Mouse (Mus musculus): ENCODE data around the gene Ice1. TPM values are rescaled to one million over a fixed set of nuclear protein-coding genes. Genes with fewer than 3 reads are reported as not detected.
A peak's percentile ranks its signal among the peaks of the same experiment; 100 is the strongest.

Gene Ice1
- polyA plus RNA-seq, 1 experiment from 2014 or later: 31.3 TPM

DNA sequence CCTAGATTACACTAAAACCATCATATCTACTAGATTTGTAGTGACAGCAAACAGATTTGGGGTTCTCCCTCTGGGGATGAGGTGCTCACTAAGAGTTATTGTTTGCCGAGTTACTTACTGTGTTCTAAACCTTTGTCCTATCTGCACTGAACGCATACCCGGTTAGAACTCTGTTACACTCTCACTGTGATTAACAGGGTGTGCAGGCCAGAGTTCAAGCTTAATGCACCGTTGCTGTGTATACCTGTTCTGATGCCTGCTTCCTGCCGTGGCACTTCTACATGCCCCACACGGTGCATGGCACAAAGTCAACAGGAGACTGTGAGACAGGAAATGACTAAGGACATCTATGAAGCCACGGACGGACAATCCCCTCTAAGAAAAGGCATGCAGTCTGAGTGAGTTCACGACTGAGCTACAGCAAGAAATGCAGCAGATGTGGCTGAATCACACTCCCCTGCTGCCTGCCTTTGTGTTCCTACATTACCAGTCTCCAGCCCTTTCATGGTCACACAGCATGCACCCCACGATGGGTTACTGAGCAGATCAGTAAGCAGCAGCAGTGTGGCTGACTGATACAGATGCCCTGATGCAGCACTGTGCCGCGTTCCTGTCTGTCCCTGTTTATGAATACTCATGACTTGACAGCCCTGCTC lies 37.3 kb downstream of the Ice1 start:
- Histone ChIP-seq H3K27me3 (no peaks in the 10 kb centered on the region), H3K9ac (replicated peaks) (no peak overlapping the region), H3K36me3 (peaks cover 80% of the 10 kb centered on the region), H3K4me1 (no peaks in the 10 kb centered on the region), H3K4me3 (no peak overlapping the region), H3K27ac (replicated peaks) (no peak overlapping the region), H3K9me3 (no peaks in the 10 kb centered on the region), H3K4me2 (replicated peaks) (no peak overlapping the region)
- no peak for ATAC-seq (replicated peaks)
- 82% methylated on average over 12 of the region's 12 CpGs for WGBS

DNA sequence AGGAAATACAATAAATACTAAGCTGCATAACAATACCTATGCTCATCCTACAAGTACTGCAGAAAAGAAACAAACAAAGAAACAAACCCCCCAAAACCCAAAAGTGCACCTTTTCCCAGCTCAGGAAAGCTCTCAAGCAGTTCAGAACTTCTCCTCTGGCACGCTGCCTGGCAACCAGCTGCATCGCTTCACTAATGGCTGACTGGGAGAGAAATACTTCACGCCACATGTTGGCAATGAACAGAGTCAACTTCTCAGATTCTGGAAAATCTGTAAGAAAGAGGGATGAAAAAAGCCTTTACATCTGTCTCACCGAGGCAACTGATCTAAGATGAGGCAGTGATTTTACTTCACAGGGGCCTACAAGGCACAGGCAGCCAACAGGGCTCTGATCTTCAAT lies 38.5 kb downstream of the Ice1 start:
- Histone ChIP-seq H3K36me3 (peaks cover 80% of the 10 kb centered on the region), H3K27me3 (no peaks in the 10 kb centered on the region), H3K4me3 (no peak overlapping the region), H3K9me3 (no peaks in the 10 kb centered on the region), H3K9ac (replicated peaks) (no peak overlapping the region), H3K27ac (replicated peaks) (no peak overlapping the region), H3K4me1 (no peaks in the 10 kb centered on the region), H3K4me2 (replicated peaks) (no peak overlapping the region)
- ATAC-seq (replicated peaks): no peak
- WGBS: 75% methylated on average over 4 of the region's 4 CpGs

DNA sequence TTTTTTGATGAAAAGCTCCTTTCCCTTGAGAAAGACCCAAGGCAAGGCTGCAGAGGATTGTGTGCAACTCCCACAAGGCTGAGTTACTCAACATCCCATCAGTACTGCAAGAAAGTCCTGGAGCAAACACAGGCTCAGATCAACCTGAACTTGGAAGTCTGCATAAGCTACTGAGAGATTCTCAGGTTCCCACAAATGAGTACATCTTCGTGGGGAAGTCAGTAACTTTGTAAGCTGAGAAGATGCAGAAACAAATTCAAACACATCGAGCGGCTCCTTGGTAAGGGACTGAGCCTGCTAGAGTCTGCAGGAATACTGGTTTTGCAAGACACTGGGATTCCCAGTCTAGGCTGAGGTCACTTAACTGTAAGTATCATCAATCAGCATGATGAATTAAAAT lies 40.5 kb downstream of the Ice1 start:
- peaks cover 80% of the 10 kb centered on the region for H3K36me3 ChIP-seq
- H3K4me2 ChIP-seq (replicated peaks): no peak overlapping the region
- H3K27me3 ChIP-seq: no peaks in the 10 kb centered on the region
- H3K9ac ChIP-seq (replicated peaks): no peak overlapping the region
- ATAC-seq (replicated peaks): no peak
- H3K27ac ChIP-seq (replicated peaks): no peak overlapping the region
- no peaks in the 10 kb centered on the region for H3K4me1 ChIP-seq
- WGBS: 100% methylated on average over 3 of the region's 3 CpGs
- H3K9me3 ChIP-seq: no peaks in the 10 kb centered on the region
- H3K4me3 ChIP-seq: no peak overlapping the region

DNA sequence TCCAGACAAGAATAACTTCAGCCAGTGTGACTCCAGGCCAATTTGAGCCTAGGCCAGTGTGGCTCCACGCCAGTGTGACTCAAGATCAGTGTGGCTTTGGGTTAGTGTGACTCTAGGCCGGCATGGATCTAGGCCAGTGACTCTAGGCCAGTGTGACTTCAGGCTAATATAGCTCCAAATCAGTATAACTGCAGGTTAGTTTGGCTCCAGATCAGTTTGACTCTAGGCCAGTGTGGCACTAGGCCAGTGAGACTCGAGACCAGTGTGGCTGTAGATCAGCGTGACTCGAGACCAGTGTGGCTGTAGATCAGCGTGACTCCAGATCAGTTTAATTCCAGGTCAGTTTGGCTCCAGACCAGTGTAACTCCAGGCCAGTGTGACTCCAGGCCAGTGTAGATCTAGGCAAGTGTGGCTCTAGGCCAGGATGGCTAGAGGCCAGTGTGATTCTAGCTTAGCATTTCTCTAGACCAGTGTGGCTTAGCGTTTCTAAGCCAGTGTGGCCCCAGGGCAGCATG lies 47.1 kb downstream of the Ice1 start:
- no peak for ATAC-seq (replicated peaks)
- H3K4me1 ChIP-seq: no peaks in the 10 kb centered on the region
- 85% methylated on average over 7 of the region's 7 CpGs for WGBS
- H3K9me3 ChIP-seq: no peaks in the 10 kb centered on the region
- no peaks in the 10 kb centered on the region for H3K27me3 ChIP-seq
- H3K36me3 ChIP-seq: peaks cover 72% of the 10 kb centered on the region
- H3K4me3 ChIP-seq: no peak overlapping the region
- no peak overlapping the region for H3K27ac ChIP-seq (replicated peaks)
- H3K4me2 ChIP-seq (replicated peaks): no peak overlapping the region
- no peak overlapping the region for H3K9ac ChIP-seq (replicated peaks)

DNA sequence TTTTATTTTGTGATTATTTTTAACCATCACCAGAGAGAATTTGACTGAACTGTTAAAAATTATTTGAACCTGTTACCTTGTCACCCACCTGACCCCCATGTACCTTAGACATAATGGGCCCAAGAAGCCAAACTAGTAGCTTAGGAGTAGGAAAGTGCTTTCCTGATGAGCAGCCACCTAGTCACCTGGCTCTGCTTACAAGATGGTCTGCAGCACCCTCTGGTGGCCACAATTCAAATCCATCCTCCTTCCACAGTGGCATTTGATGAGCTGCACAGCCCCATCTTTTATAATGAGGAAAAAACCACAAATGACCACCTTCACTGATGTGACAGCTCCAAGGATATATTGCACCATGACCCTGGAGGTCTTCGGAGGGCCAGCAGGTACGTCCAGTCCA lies 50.5 kb downstream of the Ice1 start:
- Histone ChIP-seq H3K4me2 (replicated peaks) (no peak overlapping the region), H3K27ac (replicated peaks) (no peak overlapping the region), H3K27me3 (no peaks in the 10 kb centered on the region), H3K4me1 (0 out of 2 replicates have a peak, but pooled peaks cover 2% of the 10 kb centered on the region), H3K9me3 (no peaks in the 10 kb centered on the region), H3K4me3 (no peak overlapping the region), H3K9ac (replicated peaks) (no peak overlapping the region), H3K36me3 (peaks cover 45% of the 10 kb centered on the region)
- WGBS: 85% methylated on average over 2 of the region's 2 CpGs
- peak; percentile 67 for ATAC-seq (replicated peaks)

DNA sequence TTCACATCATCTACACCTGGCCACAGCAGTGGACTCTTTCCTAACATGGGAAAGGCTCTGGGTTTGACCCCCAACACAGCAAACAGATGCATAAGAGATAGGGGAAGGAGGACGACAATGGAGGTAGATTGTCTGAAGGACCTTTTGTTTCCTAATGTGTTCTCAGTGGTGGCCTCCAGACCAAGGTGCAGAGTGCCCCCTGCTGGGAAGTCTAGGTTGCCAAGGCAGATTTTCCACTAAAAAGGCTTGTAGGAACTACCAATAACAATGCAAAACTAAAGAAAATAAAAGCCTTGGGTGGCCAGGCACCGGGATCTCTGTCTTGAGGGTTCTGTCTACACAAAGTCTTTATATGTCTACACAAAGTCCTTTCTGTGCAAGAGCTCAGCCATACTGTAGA lies 54.9 kb downstream of the Ice1 start:
- H3K9ac ChIP-seq (replicated peaks): no peak overlapping the region
- no peak; the same call in 1 of the 2 replicates for ATAC-seq (replicated peaks)
- 0 out of 2 replicates have a peak, but pooled peaks cover 2% of the 10 kb centered on the region for H3K4me1 ChIP-seq
- H3K27ac ChIP-seq (replicated peaks): no peak overlapping the region
- H3K36me3 ChIP-seq: peaks cover 18% of the 10 kb centered on the region
- H3K9me3 ChIP-seq: no peaks in the 10 kb centered on the region
- WGBS: 38% methylated on average over 2 of the region's 2 CpGs
- H3K27me3 ChIP-seq: no peaks in the 10 kb centered on the region
- no peak overlapping the region for H3K4me3 ChIP-seq
- H3K4me2 ChIP-seq (replicated peaks): no peak overlapping the region

DNA sequence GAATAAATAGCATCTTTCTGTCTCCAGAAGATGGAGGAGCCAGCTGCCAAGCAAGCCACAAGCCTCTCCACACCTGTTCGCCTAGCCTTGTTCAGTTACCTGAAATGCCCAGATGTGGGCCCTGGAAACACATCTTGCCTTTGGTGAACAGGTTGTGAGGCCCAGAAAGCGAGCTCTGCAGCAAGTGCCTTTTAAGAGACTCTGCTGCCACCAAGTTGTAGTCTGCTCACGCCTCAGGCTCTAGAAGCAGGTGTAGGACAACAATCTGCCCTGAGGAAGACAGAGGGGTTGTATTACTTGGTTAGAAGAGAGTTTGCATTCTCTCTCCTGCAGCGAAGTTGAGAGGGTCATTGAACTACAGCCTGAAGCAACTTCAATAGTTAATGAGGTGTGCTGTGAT lies 55.9 kb downstream of the Ice1 start:
- no peak overlapping the region for H3K4me2 ChIP-seq (replicated peaks)
- H3K27me3 ChIP-seq: no peaks in the 10 kb centered on the region
- no peak overlapping the region for H3K9ac ChIP-seq (replicated peaks)
- H3K9me3 ChIP-seq: no peaks in the 10 kb centered on the region
- peaks cover 18% of the 10 kb centered on the region for H3K36me3 ChIP-seq
- no peak overlapping the region for H3K4me3 ChIP-seq
- WGBS: 84% methylated on average over 4 of the region's 4 CpGs
- H3K27ac ChIP-seq (replicated peaks): no peak overlapping the region
- ATAC-seq (replicated peaks): no peak
- H3K4me1 ChIP-seq: 0 out of 2 replicates have a peak, but pooled peaks cover 2% of the 10 kb centered on the region

DNA sequence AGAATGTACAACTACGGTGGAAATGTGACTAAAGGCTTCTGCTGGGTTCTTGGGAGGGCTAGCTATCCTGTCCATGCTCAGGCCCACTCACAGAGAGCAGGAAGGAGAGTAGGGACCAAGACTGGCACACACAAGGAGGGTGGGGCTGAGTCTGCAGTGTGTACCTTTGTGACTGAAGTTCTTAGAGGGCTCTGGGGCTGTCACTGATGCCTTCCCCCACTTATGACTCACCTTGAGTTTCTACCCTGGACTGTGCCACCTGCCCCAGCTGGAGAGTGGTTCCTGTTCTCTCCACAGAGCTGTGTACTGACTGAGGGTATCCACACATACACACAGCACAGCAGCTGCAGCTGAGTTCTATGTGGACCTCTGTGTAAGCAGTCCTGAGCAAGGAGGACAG lies 63.2 kb downstream of the Ice1 start:
- H3K27ac ChIP-seq (replicated peaks): no peak overlapping the region
- no peaks in the 10 kb centered on the region for H3K36me3 ChIP-seq
- no peaks in the 10 kb centered on the region for H3K9me3 ChIP-seq
- H3K4me1 ChIP-seq: no peaks in the 10 kb centered on the region
- no peak overlapping the region for H3K4me2 ChIP-seq (replicated peaks)
- no peak overlapping the region for H3K4me3 ChIP-seq
- 94% methylated on average over 1 of the region's 1 CpGs for WGBS
- H3K9ac ChIP-seq (replicated peaks): no peak overlapping the region
- no peak for ATAC-seq (replicated peaks)
- H3K27me3 ChIP-seq: no peaks in the 10 kb centered on the region

DNA sequence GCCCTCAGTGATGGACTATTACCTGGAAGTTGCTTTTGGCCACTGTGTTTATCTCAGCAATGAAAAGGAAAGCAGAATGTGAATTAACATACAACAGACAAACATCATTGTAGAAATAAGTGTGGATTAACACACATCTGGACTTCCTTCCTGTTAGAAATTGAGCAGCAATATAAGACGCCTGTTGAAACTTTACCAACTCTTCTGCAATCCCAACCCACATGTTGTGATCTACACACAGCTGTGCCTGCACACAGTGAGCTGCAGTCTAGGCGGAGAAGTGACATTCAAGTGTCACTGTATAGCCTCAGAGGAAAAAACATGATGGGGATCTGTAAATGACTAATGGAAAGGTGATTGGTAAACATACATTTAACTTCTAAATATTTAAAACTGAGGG lies 69.5 kb downstream of the Ice1 start:
- Histone ChIP-seq H3K9ac (replicated peaks) (no peak overlapping the region), H3K27ac (replicated peaks) (no peak overlapping the region), H3K27me3 (no peaks in the 10 kb centered on the region), H3K9me3 (no peaks in the 10 kb centered on the region), H3K4me1 (no peaks in the 10 kb centered on the region), H3K4me2 (replicated peaks) (no peak overlapping the region), H3K36me3 (no peaks in the 10 kb centered on the region), H3K4me3 (no peak overlapping the region)
- 95% methylated on average over 2 of the region's 2 CpGs for WGBS
- no peak for ATAC-seq (replicated peaks)

DNA sequence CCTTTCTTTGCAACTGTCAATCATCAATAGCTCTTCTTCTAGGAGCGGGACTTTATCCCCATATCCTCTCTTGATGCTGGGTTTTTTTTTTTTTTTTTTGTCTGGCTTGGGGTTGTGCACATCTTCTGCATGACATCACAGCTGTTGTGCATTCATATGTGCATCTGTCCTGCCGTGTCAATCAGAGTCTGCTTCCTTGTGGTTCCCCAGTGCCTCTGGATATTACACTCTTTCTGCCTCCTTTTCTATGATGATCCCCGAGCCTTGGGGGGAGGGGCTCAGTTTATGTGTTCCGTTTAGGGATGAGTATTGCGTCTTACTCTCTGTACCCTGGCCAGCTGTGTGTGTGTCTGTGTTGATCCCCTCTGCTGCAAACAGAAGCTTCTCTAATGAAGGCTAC lies 84.0 kb downstream of the Ice1 start:
- 80% methylated on average over 5 of the region's 5 CpGs for WGBS
- Histone ChIP-seq H3K4me3 (no peak overlapping the region), H3K36me3 (no peaks in the 10 kb centered on the region)

DNA sequence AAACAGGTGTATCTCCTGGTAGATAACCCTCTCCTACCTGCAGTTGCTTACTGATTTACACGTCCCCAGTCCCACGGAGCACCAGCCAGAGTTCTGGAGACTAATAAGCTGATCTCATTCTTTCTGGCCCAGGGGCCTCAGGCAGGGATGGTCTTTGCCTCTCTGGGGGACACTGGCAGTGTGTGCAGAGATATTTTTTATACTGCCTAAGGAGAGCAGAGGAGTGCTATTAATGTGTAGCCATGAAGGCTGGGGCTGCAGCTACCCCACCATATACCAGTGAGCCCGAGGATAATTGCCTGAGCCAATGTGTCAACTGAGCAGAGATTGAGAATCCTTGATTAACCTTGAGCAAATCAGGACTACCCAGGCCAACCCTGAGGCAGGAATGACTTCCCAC lies 90.0 kb downstream of the Ice1 start:
- WGBS: 9% methylated on average over 3 of the region's 3 CpGs
- Histone ChIP-seq H3K4me3 (no peak overlapping the region), H3K9me3 (no peaks in the 10 kb centered on the region), H3K4me2 (replicated peaks) (no peak overlapping the region), H3K9ac (replicated peaks) (no peak overlapping the region), H3K36me3 (no peaks in the 10 kb centered on the region), H3K27me3 (no peaks in the 10 kb centered on the region), H3K4me1 (peaks cover 5% of the 10 kb centered on the region), H3K27ac (replicated peaks) (no peak overlapping the region)
- no peak for ATAC-seq (replicated peaks)

More for the DNA sequence above, 84.0 kb downstream of the Ice1 start:
- Histone ChIP-seq H3K4me2 (replicated peaks) (no peak overlapping the region), H3K27ac (replicated peaks) (no peak overlapping the region), H3K27me3 (no peaks in the 10 kb centered on the region), H3K4me1 (no peaks in the 10 kb centered on the region), H3K9me3 (no peaks in the 10 kb centered on the region), H3K9ac (replicated peaks) (no peak overlapping the region)
- no peak for ATAC-seq (replicated peaks)

DNA sequence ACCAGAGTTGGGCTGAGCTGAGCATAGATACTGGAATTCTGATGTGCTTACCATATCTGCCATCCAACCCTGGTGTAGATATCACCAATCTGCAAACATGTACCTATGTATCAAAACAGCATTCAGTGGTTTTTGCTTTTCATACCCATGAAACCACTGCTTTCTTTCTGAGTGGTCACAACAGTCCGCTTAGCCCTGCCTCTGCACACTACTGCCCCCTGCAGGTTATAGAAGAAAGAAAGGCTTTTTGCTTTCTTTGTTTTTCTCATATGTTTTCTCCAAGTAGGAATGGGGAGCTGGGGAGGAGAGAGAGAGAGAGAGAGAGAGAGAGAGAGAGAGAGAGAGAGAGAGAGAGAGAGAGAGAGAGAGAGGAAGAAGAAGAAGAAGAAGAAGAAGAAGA lies 92.2 kb downstream of the Ice1 start:
- 10% methylated on average over 1 of the region's 1 CpGs for WGBS
- H3K4me2 ChIP-seq (replicated peaks): no peak overlapping the region
- H3K27ac ChIP-seq (replicated peaks): no peak overlapping the region
- H3K4me3 ChIP-seq: no peak overlapping the region
- H3K27me3 ChIP-seq: no peaks in the 10 kb centered on the region
- peaks cover 5% of the 10 kb centered on the region for H3K4me1 ChIP-seq
- H3K9me3 ChIP-seq: no peaks in the 10 kb centered on the region
- ATAC-seq (replicated peaks): no peak
- H3K9ac ChIP-seq (replicated peaks): no peak overlapping the region
- no peaks in the 10 kb centered on the region for H3K36me3 ChIP-seq

DNA sequence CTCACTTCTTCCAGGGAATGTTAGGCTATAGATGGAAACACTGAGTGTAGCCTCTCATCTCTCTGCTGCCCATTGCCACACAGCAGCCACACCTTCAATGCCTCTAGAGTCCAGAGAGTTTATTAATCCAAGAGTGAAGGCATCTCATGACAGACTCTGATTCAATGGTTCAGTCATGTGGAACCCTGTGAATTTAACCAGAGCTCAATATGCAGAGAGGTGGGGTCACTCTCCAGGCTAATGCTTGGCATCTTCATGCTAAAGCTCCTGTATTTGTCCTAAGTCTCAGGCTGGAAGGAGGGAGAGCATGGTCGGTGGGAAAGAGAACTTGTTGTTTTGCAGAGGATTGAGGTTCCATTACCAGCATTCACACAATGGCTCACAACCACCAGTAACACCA lies 97.6 kb downstream of the Ice1 start:
- Histone ChIP-seq H3K4me2 (replicated peaks) (no peak overlapping the region), H3K36me3 (no peaks in the 10 kb centered on the region), H3K4me1 (no peaks in the 10 kb centered on the region), H3K9ac (replicated peaks) (no peak overlapping the region), H3K27me3 (no peaks in the 10 kb centered on the region), H3K27ac (replicated peaks) (no peak overlapping the region), H3K9me3 (no peaks in the 10 kb centered on the region), H3K4me3 (no peak overlapping the region)
- 55% methylated on average over 1 of the region's 1 CpGs for WGBS
- no peak for ATAC-seq (replicated peaks)

Measured in forebrain, embryonic 15.5 days (tissue).